23 mouse cellular contexts compared by ENCODE assay signal in genomic region chr2:91348936-91349335, GRCm38 (mm10).
DNase-seq lines count a peak whose midpoint lies in the region; ATAC-seq and TF ChIP-seq lines count a peak whose summit lies in the region.
"Had no signal": no experiment of that assay in that cellular context is flagged by ENCODE, and none has a peak within 500 bp of the region (broad histone marks: within the 10 kb centered on the region; RNA-seq: fewer than 3 reads in every experiment).

No protein-coding gene starts in this region.

- no peak overlapping the region for H3K4me3 ChIP-seq in heart, embryonic 12.5 days
- no peak overlapping the region for H3K4me3 ChIP-seq in lung, adult 2 months (replicated peaks; ENCODE audit: extremely low read depth, low read depth, low read length)
- no peak overlapping the region for H3K4me3 ChIP-seq in forebrain, embryonic 15.5 days
- H3K4me3 ChIP-seq: embryonic facial prominence, embryonic 15.5 days; hindbrain, embryonic 10.5 days; midbrain, embryonic 10.5 days had no signal

- no peak overlapping the region for H3K9ac ChIP-seq in heart, embryonic 12.5 days
- H3K9ac ChIP-seq in forebrain, embryonic 15.5 days (replicated peaks), result no peak overlapping the region
- H3K9ac ChIP-seq: embryonic facial prominence, embryonic 15.5 days; liver, postnatal 0 days had no signal

- ATAC-seq in heart, embryonic 12.5 days (ENCODE audit: insufficient number of reproducible peaks, low FRiP score), result no peak
- no peak for ATAC-seq in forebrain, embryonic 15.5 days (replicated peaks)
- ATAC-seq: CD4-positive, CD25-positive, alpha-beta regulatory T cell, adult 4 months; hindbrain, postnatal 0 days; liver, postnatal 0 days; Patski had no signal

- H3K4me1 ChIP-seq in heart, embryonic 12.5 days (replicated peaks), result no peaks in the 10 kb centered on the region; the same call in 1 of the 2 replicates
- peaks cover 11% of the 10 kb centered on the region for H3K4me1 ChIP-seq in lung, adult 2 months (ENCODE audit: control insufficient read depth, insufficient read depth, low read length)
- H3K4me1 ChIP-seq in forebrain, embryonic 15.5 days, result no peaks in the 10 kb centered on the region
- H3K4me1 ChIP-seq: embryonic facial prominence, embryonic 15.5 days; hindbrain, embryonic 10.5 days had no signal

- no peak overlapping the region for H3K4me2 ChIP-seq in heart, embryonic 12.5 days
- H3K4me2 ChIP-seq in forebrain, embryonic 15.5 days (replicated peaks), result no peak overlapping the region
- H3K4me2 ChIP-seq: embryonic facial prominence, embryonic 15.5 days had no signal

- whole genome bisulfite sequencing in heart, embryonic 12.5 days, result 57% methylated on average over 4 of the region's 4 CpGs
- whole genome bisulfite sequencing in lung, adult 2 months, result 44% methylated on average over 4 of the region's 4 CpGs
- 33% methylated on average over 4 of the region's 4 CpGs for WGBS in forebrain, embryonic 15.5 days

- no peaks in the 10 kb centered on the region for H3K9me3 ChIP-seq in heart, embryonic 12.5 days (replicated peaks)
- no peaks in the 10 kb centered on the region for H3K9me3 ChIP-seq in forebrain, embryonic 15.5 days
- H3K9me3 ChIP-seq: embryonic facial prominence, embryonic 15.5 days; midbrain, embryonic 10.5 days had no signal

- no peak for TF ChIP-seq CTCF in lung, adult 2 months (IDR thresholded peaks at IDR 0.05; ENCODE audit: insufficient read depth, low read length)

- H3K27ac ChIP-seq in heart, embryonic 12.5 days (ENCODE audit: poor library complexity, severe bottlenecking), result no peak overlapping the region
- H3K27ac ChIP-seq in forebrain, embryonic 15.5 days (replicated peaks), result no peak overlapping the region
- H3K27ac ChIP-seq: embryonic facial prominence, embryonic 15.5 days; hindbrain, embryonic 10.5 days; hindbrain, postnatal 0 days; midbrain, embryonic 10.5 days had no signal

- no peak for TF ChIP-seq POLR2A in lung, adult 2 months (IDR thresholded peaks at IDR 0.05; ENCODE audit: borderline replicate concordance, extremely low read depth, low read depth, low read length)

- no peaks in the 10 kb centered on the region for H3K27me3 ChIP-seq in heart, embryonic 12.5 days (replicated peaks)
- H3K27me3 ChIP-seq in forebrain, embryonic 15.5 days, result no peaks in the 10 kb centered on the region
- H3K27me3 ChIP-seq: embryonic facial prominence, embryonic 15.5 days; Patski had no signal

- DNase-seq in heart, adult 11 months, result peak; percentile 92
- DNase-seq in lung, adult 18-20 months, result peak; percentile 50 to 65
- DNase-seq in lung, adult 2 months, result no peak
- peak; percentile 73 for DNase-seq in lung, postnatal 36 days
- DNase-seq in B cell, adult 2 months, result no peak
- DNase-seq in urinary bladder, postnatal 25 days (ENCODE audit: low spot score), result no peak
- DNase-seq: adrenal gland, postnatal 10 days; cerebellum, adult 11 months; cerebellum, postnatal 10 days; left cerebral cortex, postnatal 4 days; liver; liver, postnatal 0 days; retina, postnatal 1 day; thymus, adult 18-20 months; thymus, postnatal 4 days had no signal

- no peaks in the 10 kb centered on the region for H3K36me3 ChIP-seq in heart, embryonic 12.5 days
- H3K36me3 ChIP-seq in forebrain, embryonic 15.5 days, result no peaks in the 10 kb centered on the region
- H3K36me3 ChIP-seq: embryonic facial prominence, embryonic 15.5 days had no signal

Comparison
In these comparisons a context has a peak if more than half of its experiments do, and no peak if none do; other contexts are left out.
1. DNase-seq: peak in heart, adult 11 months (single experiment), lung, adult 18-20 months (2 of 2) and lung, postnatal 36 days (single experiment); none in lung, adult 2 months (single experiment), B cell, adult 2 months (0 of 2) and urinary bladder, postnatal 25 days (single experiment).